ENCODE assay signal across 8 mouse cellular contexts in the genomic region with DNA sequence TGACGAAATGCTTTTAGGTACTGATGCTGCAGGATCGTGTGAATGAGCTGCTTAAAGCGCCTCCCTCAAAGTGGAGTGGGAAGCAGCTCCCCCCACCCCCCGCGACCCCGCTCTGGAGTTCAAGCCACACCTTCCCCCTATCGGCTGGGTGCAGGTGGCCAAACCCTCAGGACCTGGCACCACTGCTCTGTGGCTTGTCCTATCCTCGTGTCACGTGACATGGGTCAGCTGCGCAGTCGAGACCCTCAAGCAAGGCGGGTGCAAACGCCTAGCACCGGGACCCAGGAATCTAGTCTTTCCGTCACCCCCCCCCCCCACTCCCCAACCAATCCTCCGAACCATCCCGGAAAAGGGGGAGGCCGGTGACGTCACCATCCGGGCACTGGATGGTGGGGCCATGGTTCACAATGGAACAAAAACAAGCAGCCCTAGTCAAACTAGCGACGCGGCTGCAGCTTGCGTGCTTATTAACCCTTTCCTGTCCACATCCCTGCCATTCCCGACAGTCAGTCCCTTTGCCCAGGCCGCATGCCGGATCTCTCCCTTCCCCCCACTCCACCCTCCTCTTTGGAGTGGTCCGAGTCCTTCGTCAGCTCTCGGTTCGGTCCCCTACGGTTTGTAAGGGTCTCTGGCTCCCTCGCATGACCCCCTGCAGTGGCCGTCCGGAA. TPM values are rescaled to one million over a fixed set of nuclear protein-coding genes. Genes with fewer than 3 reads are reported as not detected.
DNase-seq lines count a peak whose midpoint lies in the region; ATAC-seq and TF ChIP-seq lines count a peak whose summit lies in the region.

No protein-coding gene starts in this region.

- H3K27ac ChIP-seq in bone marrow macrophage, adult 2 months (ENCODE audit: insufficient read depth, low read depth, low read length): peak overlapping the region; percentile 98
- H3K27ac ChIP-seq in heart, embryonic 11.5 days (ENCODE audit: low read depth, low read length): peak overlapping the region; percentile 94
- peak overlapping the region; percentile 94 for H3K27ac ChIP-seq in kidney, embryonic 16.5 days (ENCODE audit: low read length)
- peak overlapping the region; percentile 95 for H3K27ac ChIP-seq in liver, embryonic 11.5 days (ENCODE audit: low read depth, low read length)
- H3K27ac ChIP-seq in stomach, embryonic 15.5 days: peak overlapping the region; percentile 93

- peak; percentile 68 for ATAC-seq in erythroblast, adult 5-6 weeks (replicated peaks; ENCODE audit: low FRiP score, poor library complexity, severe bottlenecking)
- peak; percentile 75 for ATAC-seq in heart, embryonic 11.5 days (replicated peaks; ENCODE audit: insufficient number of reproducible peaks, low FRiP score, low TSS enrichment)
- ATAC-seq in kidney, embryonic 16.5 days (ENCODE audit: low FRiP score, low TSS enrichment): peak; percentile 85
- peak; percentile 70 for ATAC-seq in liver, embryonic 11.5 days (replicated peaks; ENCODE audit: low FRiP score)
- peak; percentile 82 for ATAC-seq in stomach, embryonic 15.5 days (ENCODE audit: insufficient read depth, low FRiP score, low read depth)

- H3K4me3 ChIP-seq in bone marrow macrophage, adult 2 months (ENCODE audit: insufficient read depth, low read length): peak overlapping the region; percentile 86
- H3K4me3 ChIP-seq in heart, embryonic 11.5 days (ENCODE audit: low read depth, low read length): peak overlapping the region; percentile 74
- peak overlapping the region; percentile 74 for H3K4me3 ChIP-seq in kidney, embryonic 16.5 days (ENCODE audit: low read length)
- H3K4me3 ChIP-seq in liver, embryonic 11.5 days (ENCODE audit: low read depth, low read length): peak overlapping the region; percentile 79
- H3K4me3 ChIP-seq in stomach, embryonic 15.5 days (replicated peaks): peak overlapping the region; percentile 69

- H3K27me3 ChIP-seq in heart, embryonic 11.5 days (ENCODE audit: control insufficient read depth, insufficient read depth, low read length): peaks cover 14% of the 10 kb centered on the region
- H3K27me3 ChIP-seq in kidney, embryonic 16.5 days (ENCODE audit: insufficient read depth, low read length): peaks cover 4% of the 10 kb centered on the region
- H3K27me3 ChIP-seq in liver, embryonic 11.5 days (replicated peaks; ENCODE audit: control insufficient read depth, insufficient read depth, low read length): peaks cover 22% of the 10 kb centered on the region
- H3K27me3 ChIP-seq in stomach, embryonic 15.5 days (replicated peaks): no peaks in the 10 kb centered on the region

- H3K9ac ChIP-seq in heart, embryonic 11.5 days (ENCODE audit: low read depth, low read length): peak overlapping the region; percentile 69
- peak overlapping the region; percentile 72 for H3K9ac ChIP-seq in kidney, embryonic 16.5 days (replicated peaks; ENCODE audit: low read length)
- H3K9ac ChIP-seq in liver, embryonic 11.5 days (ENCODE audit: low read depth, low read length): peak overlapping the region; percentile 70
- H3K9ac ChIP-seq in stomach, embryonic 15.5 days: no peak overlapping the region

- H3K9me3 ChIP-seq in heart, embryonic 11.5 days (replicated peaks; ENCODE audit: control insufficient read depth, low read length): no peaks in the 10 kb centered on the region
- H3K9me3 ChIP-seq in kidney, embryonic 16.5 days (ENCODE audit: low read length): 0 out of 2 replicates have a peak, but pooled peaks cover 4% of the 10 kb centered on the region
- no peaks in the 10 kb centered on the region for H3K9me3 ChIP-seq in liver, embryonic 11.5 days (ENCODE audit: control insufficient read depth, low read length)
- H3K9me3 ChIP-seq in stomach, embryonic 15.5 days: no peaks in the 10 kb centered on the region

- 17% methylated on average over 30 of the region's 35 CpGs for WGBS in heart, embryonic 11.5 days (ENCODE audit: insufficient replicate concordance)
- 24% methylated on average over 34 of the region's 35 CpGs for WGBS in kidney, embryonic 16.5 days
- WGBS in liver, embryonic 11.5 days: 15% methylated on average over 32 of the region's 35 CpGs
- WGBS in stomach, embryonic 15.5 days: 19% methylated on average over 35 of the region's 35 CpGs

- H3K4me2 ChIP-seq in heart, embryonic 11.5 days: peak overlapping the region; percentile 52
- H3K4me2 ChIP-seq in kidney, embryonic 16.5 days (replicated peaks; ENCODE audit: low read depth, low read length): peak overlapping the region; percentile 50
- peak overlapping the region; percentile 61 for H3K4me2 ChIP-seq in liver, embryonic 11.5 days
- H3K4me2 ChIP-seq in stomach, embryonic 15.5 days: peak overlapping the region; percentile 52

- no peak for TF ChIP-seq POLR2A in bone marrow macrophage, adult 2 months (IDR thresholded peaks at IDR 0.05; ENCODE audit: borderline replicate concordance, low read depth, low read length)

- H3K36me3 ChIP-seq in heart, embryonic 11.5 days (ENCODE audit: control insufficient read depth, insufficient read depth, low read length): no peaks in the 10 kb centered on the region
- H3K36me3 ChIP-seq in kidney, embryonic 16.5 days (ENCODE audit: insufficient read depth, low read length): no peaks in the 10 kb centered on the region
- H3K36me3 ChIP-seq in liver, embryonic 11.5 days (ENCODE audit: control insufficient read depth, insufficient read depth, low read length): no peaks in the 10 kb centered on the region
- no peaks in the 10 kb centered on the region for H3K36me3 ChIP-seq in stomach, embryonic 15.5 days

- TF ChIP-seq CTCF in bone marrow macrophage, adult 2 months (IDR thresholded peaks at IDR 0.05; ENCODE audit: low read depth, low read length): no peak

- peak; percentile 78 to 86 for DNase-seq in B cell, adult 2 months
- DNase-seq in liver, embryonic 11.5 days (ENCODE audit: low spot score): peak; percentile 86
- peak; percentile 89 for DNase-seq in naive thymus-derived CD4-positive, alpha-beta T cell, adult 2 months (ENCODE audit: low read depth)

- H3K4me1 ChIP-seq in bone marrow macrophage, adult 2 months (ENCODE audit: control insufficient read depth, insufficient read depth, low read length): 0 out of 2 replicates have a peak, but pooled peaks cover 2% of the 10 kb centered on the region
- no peaks in the 10 kb centered on the region; the same call in 1 of the 2 replicates for H3K4me1 ChIP-seq in heart, embryonic 11.5 days (ENCODE audit: control insufficient read depth, insufficient read depth, low read length)
- 0 out of 2 replicates have a peak, but pooled peaks cover 2% of the 10 kb centered on the region for H3K4me1 ChIP-seq in kidney, embryonic 16.5 days (ENCODE audit: insufficient read depth, low read length)
- no peaks in the 10 kb centered on the region for H3K4me1 ChIP-seq in liver, embryonic 11.5 days (replicated peaks; ENCODE audit: control insufficient read depth, insufficient read depth, low read length)
- no peaks in the 10 kb centered on the region for H3K4me1 ChIP-seq in stomach, embryonic 15.5 days

RNA-seq across cellular contexts. Expression of a gene that starts 0.6 kb away (rescaled TPM):
- polyA plus RNA-seq in bone marrow macrophage, adult 2 months (2012; ENCODE audit: insufficient read depth, insufficient read length, missing spikeins): 67.5 and 79.5 TPM in 2 replicates
- 52.8 and 65.0 TPM in 2 replicates for total RNA-seq in erythroblast, adult 5-6 weeks (2015; ENCODE audit: low replicate concordance)
- total RNA-seq in erythroblast, adult 5-6 weeks (2017; ENCODE audit: low replicate concordance): 61.0 and 71.4 TPM in 2 replicates
- 54.2 and 56.7 TPM in 2 replicates for polyA plus RNA-seq in heart, embryonic 11.5 days (2014; fragmentation: Nextera tagmentation; extraction: Ambion mirVana)
- polyA plus RNA-seq in kidney, embryonic 16.5 days (2015; fragmentation: Nextera tagmentation; extraction: Ambion mirVana): 28.5 and 31.3 TPM in 2 replicates
- 34.6 and 39.1 TPM in 2 replicates for polyA plus RNA-seq in liver, embryonic 11.5 days (2014; fragmentation: Nextera tagmentation; extraction: Ambion mirVana)
- 22.5 and 24.6 TPM in 2 replicates for polyA plus RNA-seq in stomach, embryonic 15.5 days (2015; fragmentation: Nextera tagmentation; extraction: Ambion mirVana)

Comparison
In these comparisons a context has a peak if more than half of its experiments do, and no peak if none do; other contexts are left out.
1. Peak in every context shown above with its lines: DNase-seq, ATAC-seq, H3K4me3 ChIP-seq and H3K27ac ChIP-seq.